Mouse (Mus musculus): ENCODE data around the gene Olfr145.

DNA sequence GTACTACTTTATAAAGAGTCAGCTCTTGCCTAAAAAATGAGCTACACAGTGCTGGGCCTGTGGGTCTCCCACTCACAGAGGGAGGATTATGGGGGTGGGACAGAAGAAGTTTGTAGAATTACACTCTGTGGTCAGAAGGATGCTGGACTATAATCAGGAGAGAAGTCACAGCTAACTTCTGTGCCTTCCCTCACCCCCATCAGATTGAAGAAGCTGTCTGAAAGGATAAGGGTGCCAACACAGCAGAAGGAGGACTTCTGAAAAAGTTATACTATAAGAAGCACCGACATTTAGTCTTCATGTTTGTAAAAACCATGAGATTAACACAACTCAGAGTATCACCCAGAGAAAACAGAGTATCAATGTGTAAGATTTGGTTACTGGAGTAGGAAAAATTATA, 25.4 kb upstream of the Olfr145 start:
- TF ChIP-seq CTCF (conservative IDR thresholded peaks at IDR 0.05; ENCODE audit: low read length) (no peak), NANOG (IDR thresholded peaks at IDR 0.05; ENCODE audit: borderline replicate concordance, low read length) (no peak)

Measured in E14TG2a.4 (cell line).